Mouse (Mus musculus) liver, embryonic 15.5 days (tissue): Measurements from ENCODE around the gene Wfdc13. TPM values are rescaled to one million over a fixed set of nuclear protein-coding genes. Genes with fewer than 3 reads are reported as not detected.
A peak's percentile ranks its signal among the peaks of the same experiment; 100 is the strongest.
"Not testable (repeated sequence)": the region's sequence is repeated elsewhere in the genome, so short reads cannot be mapped to it uniquely, and the experiment has no call there.

Experiments used
- ATAC-seq: fragments of 200-750 bp; cut with Nextera tagmentation; 2 replicates; pipeline ENCODE4 v1.8.0; 2017; ENCODE audit warnings: moderate number of reproducible peaks, mild to moderate bottlenecking, moderate library complexity; ENCODE audit not compliant: insufficient read depth
- H3K27ac ChIP-seq: fragments of 300-500 bp; sonication (generic); replicated peaks from 2 replicates; pipeline ENCODE4 v1.5.1; 2015; ENCODE audit warnings: mild to moderate bottlenecking, inconsistent platforms
- H3K27me3 ChIP-seq: fragments of 300-500 bp; sonication (generic); 2 replicates; pipeline ENCODE4 v1.6.1; 2015; ENCODE audit warnings: mild to moderate bottlenecking, inconsistent platforms
- H3K36me3 ChIP-seq: fragments of 300-500 bp; sonication (generic); replicated peaks from 2 replicates; pipeline ENCODE4 v1.6.1; 2015; ENCODE audit warnings: moderate library complexity, mild to moderate bottlenecking, inconsistent platforms
- H3K4me1 ChIP-seq: fragments of 300-500 bp; sonication (generic); replicated peaks from 2 replicates; pipeline ENCODE4 v1.6.1; 2015; ENCODE audit warnings: inconsistent platforms
- H3K4me2 ChIP-seq: fragments of 300-500 bp; sonication (generic); 2 replicates; pipeline ENCODE4 v1.6.1; 2015; ENCODE audit warnings: moderate library complexity, mild to moderate bottlenecking, inconsistent platforms
- H3K4me3 ChIP-seq: fragments of 300-500 bp; sonication (generic); replicated peaks from 2 replicates; pipeline ENCODE4 v1.5.1; 2015; ENCODE audit warnings: mild to moderate bottlenecking, inconsistent platforms
- H3K9ac ChIP-seq: fragments of 300-500 bp; sonication (generic); 2 replicates; pipeline ENCODE4 v1.6.1; 2015; ENCODE audit warnings: moderate library complexity, mild to moderate bottlenecking, inconsistent platforms
- H3K9me3 ChIP-seq: fragments of 300-500 bp; sonication (generic); replicated peaks from 2 replicates; pipeline ENCODE4 v1.6.1; 2016; ENCODE audit warnings: inconsistent platforms
- WGBS: fragments of 180-500 bp; shearing (Covaris S2); methylation state at CpG from one replicate; pipeline ENCODE4 v1.1.7; 2015; ENCODE audit warnings: mixed read lengths; ENCODE audit not compliant: insufficient replicate concordance; 5-methylcytosine and 5-hydroxymethylcytosine counted together
- polyA plus RNA-seq: library from polyadenylated mRNA; unstranded; fragments of >200 nt; fragmentation: Nextera tagmentation; extraction: Ambion mirVana; gene quantifications from 2 replicates; pipeline ENCODE4 v1.2.1, GENCODE M21; 2015

The Wfdc13 gene
- polyA plus RNA-seq, 1 experiment from 2014 or later: not detected

DNA sequence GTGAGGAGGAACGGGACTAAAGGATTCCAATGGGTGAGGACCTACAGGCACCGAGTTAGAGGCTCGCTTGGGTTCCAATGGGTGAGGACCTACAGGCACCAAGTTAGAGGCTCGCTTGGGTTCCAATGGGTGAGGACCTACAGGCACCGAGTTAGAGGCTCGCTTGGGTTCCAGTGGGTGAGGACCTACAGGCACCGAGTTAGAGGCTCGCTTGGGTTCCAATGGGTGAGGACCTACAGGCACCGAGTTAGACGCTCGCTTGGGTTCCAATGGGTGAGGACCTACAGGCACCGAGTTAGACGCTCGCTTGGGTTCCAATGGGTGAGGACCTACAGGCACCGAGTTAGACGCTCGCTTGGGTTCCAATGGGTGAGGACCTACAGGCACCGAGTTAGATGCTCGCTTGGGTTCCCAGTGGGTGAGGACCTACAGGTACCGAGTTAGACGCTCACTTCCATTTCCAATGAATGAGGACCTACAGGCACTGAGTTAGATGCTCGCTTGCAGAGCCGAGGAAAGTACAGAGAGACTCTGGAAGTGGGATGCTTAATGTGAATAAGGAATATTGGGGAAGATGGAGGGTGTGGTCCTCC lies 31.4 kb downstream of the Wfdc13 start:
- not testable (repeated sequence) for H3K27ac ChIP-seq, H3K4me3 ChIP-seq, H3K9ac ChIP-seq, H3K36me3 ChIP-seq, H3K9me3 ChIP-seq, H3K4me1 ChIP-seq, ATAC-seq, H3K27me3 ChIP-seq, H3K4me2 ChIP-seq
- WGBS: 73% methylated on average over 23 of the region's 23 CpGs

DNA sequence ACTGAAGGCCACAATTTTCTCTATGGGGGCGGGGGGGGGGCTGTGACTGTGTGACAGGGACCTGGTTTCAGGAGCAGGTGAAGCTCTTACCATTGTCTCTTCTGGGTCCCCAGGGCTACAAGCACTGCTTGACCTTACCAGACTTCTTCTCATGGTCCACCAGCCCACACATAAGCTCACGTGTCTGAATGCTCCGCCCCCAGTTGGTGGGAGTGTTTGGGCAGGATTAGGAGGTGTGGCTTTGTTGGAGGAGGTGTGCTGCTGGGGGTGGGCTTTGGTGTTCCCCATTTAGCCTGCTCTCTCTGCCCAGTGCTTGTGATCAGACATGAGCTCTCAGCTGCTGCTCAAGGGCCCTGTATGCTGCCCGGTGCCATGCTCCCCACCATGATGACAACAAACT lies 38.4 kb downstream of the Wfdc13 start:
- ATAC-seq: no peak
- no peak overlapping the region for H3K4me3 ChIP-seq
- H3K27ac ChIP-seq: no peak overlapping the region
- no peaks in the 10 kb centered on the region for H3K9me3 ChIP-seq
- H3K36me3 ChIP-seq: no peaks in the 10 kb centered on the region
- H3K4me2 ChIP-seq: no peak overlapping the region
- H3K4me1 ChIP-seq: no peaks in the 10 kb centered on the region
- H3K27me3 ChIP-seq: peaks cover 3% of the 10 kb centered on the region; the same call in 1 of the 2 replicates
- H3K9ac ChIP-seq: no peak overlapping the region
- WGBS: 52% methylated on average over 4 of the region's 4 CpGs

GRCm38 (mm10) chr2:164725895-164726619 lies 41.1 kb downstream of the Wfdc13 start:
- no peaks in the 10 kb centered on the region for H3K9me3 ChIP-seq
- no peak overlapping the region for H3K4me2 ChIP-seq
- 16% methylated on average over 6 of the region's 6 CpGs for WGBS
- H3K4me1 ChIP-seq: no peaks in the 10 kb centered on the region
- H3K27ac ChIP-seq: no peak overlapping the region
- peak; percentile 60; the same call in 1 of the 2 replicates for ATAC-seq
- no peaks in the 10 kb centered on the region for H3K36me3 ChIP-seq
- no peak overlapping the region for H3K4me3 ChIP-seq
- peaks cover 6% of the 10 kb centered on the region; the same call in 1 of the 2 replicates for H3K27me3 ChIP-seq
- H3K9ac ChIP-seq: no peak overlapping the region

DNA sequence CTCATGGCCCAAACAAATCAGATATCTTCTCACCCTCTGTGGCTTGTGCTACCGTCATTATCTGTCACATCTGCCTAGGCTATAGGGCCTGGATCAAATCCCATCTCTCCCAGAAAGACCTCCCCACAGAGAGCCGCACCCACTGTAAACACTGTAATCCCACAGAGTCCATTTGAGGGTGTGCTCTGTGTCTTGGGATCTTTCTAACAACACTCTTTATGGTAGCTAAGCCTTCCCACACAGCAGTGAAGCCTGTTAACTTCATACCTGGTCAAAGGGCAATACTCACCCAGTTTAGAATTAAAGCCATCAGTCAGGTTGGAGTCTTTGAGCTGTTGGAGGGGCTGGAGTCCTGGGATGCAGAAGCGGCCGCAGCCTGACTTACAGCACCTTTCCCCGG lies 46.8 kb downstream of the Wfdc13 start:
- Histone ChIP-seq H3K27ac (no peak overlapping the region), H3K4me1 (0 out of 2 replicates have a peak, but pooled peaks cover 4% of the 10 kb centered on the region), H3K4me2 (no peak overlapping the region), H3K9me3 (no peaks in the 10 kb centered on the region), H3K27me3 (peaks cover 19% of the 10 kb centered on the region), H3K4me3 (no peak overlapping the region), H3K9ac (no peak overlapping the region), H3K36me3 (no peaks in the 10 kb centered on the region)
- no peak for ATAC-seq
- WGBS: 62% methylated on average over 5 of the region's 5 CpGs

- no peak for ATAC-seq
- H3K36me3 ChIP-seq: no peaks in the 10 kb centered on the region
- no peak overlapping the region for H3K9ac ChIP-seq
- no peaks in the 10 kb centered on the region for H3K9me3 ChIP-seq
- H3K4me3 ChIP-seq: no peak overlapping the region
- H3K27ac ChIP-seq: no peak overlapping the region
- WGBS: 58% methylated on average over 2 of the region's 2 CpGs
- H3K4me1 ChIP-seq: 0 out of 2 replicates have a peak, but pooled peaks cover 4% of the 10 kb centered on the region
- H3K4me2 ChIP-seq: no peak overlapping the region
- peaks cover 22% of the 10 kb centered on the region for H3K27me3 ChIP-seq
These were observed 48.4 kb downstream of the Wfdc13 start for GRCm38 (mm10) chr2:164733259-164733658.

DNA sequence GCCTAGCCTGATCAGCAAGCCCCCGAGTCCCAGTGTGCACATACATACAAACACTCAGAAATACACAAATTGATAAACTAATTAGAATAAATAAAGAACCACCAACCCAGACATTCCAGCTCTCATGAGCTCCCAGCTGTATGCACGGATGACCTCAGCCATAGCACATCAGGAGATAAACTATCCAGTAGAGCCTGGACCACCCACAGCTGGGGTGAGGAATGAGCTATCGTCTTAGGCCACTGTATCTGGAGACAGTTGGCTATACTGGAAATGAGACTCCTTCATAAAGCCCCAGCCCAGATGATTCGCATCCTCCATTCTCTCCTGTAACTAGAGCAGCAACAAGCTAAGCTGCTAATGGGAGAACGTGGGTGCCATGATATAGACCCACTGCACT lies 49.9 kb downstream of the Wfdc13 start:
- Histone ChIP-seq H3K4me2 (no peak overlapping the region), H3K27ac (no peak overlapping the region), H3K9me3 (no peaks in the 10 kb centered on the region), H3K27me3 (peaks cover 30% of the 10 kb centered on the region), H3K9ac (no peak overlapping the region), H3K4me1 (0 out of 2 replicates have a peak, but pooled peaks cover 4% of the 10 kb centered on the region), H3K4me3 (no peak overlapping the region), H3K36me3 (no peaks in the 10 kb centered on the region)
- WGBS: 66% methylated on average over 5 of the region's 5 CpGs
- no peak for ATAC-seq

GRCm38 (mm10) chr2:164735446-164735845 lies 50.5 kb downstream of the Wfdc13 start:
- Histone ChIP-seq H3K36me3 (no peaks in the 10 kb centered on the region), H3K9ac (no peak overlapping the region), H3K27me3 (peaks cover 36% of the 10 kb centered on the region), H3K4me1 (0 out of 2 replicates have a peak, but pooled peaks cover 4% of the 10 kb centered on the region), H3K27ac (no peak overlapping the region), H3K9me3 (no peaks in the 10 kb centered on the region), H3K4me2 (no peak overlapping the region), H3K4me3 (no peak overlapping the region)
- no peak for ATAC-seq
- WGBS: 65% methylated on average over 5 of the region's 5 CpGs

Other genes with a start within 250 kb of the Wfdc13 start
- gene Sdc4, start 241.2 kb upstream of the Wfdc13 start, polyA plus RNA-seq: 55.0 and 63.3 TPM in 2 replicates
- gene Sys1, start 228.1 kb upstream of the Wfdc13 start, polyA plus RNA-seq: 27.1 and 29.7 TPM in 2 replicates
- 5.0 TPM in 1 of 2 replicates, not detected in the other for gene Gm20458, start 224.1 kb upstream of the Wfdc13 start, polyA plus RNA-seq
- not detected in 2 replicates for gene Trp53tg5, start 211.4 kb upstream of the Wfdc13 start, polyA plus RNA-seq
- 2.2 and 6.2 TPM in 2 replicates for gene Dbndd2, start 199.0 kb upstream of the Wfdc13 start, polyA plus RNA-seq
- gene Pigt, start 187.6 kb upstream of the Wfdc13 start, polyA plus RNA-seq: 23.6 and 25.9 TPM in 2 replicates
- gene Wfdc2, start 122.7 kb upstream of the Wfdc13 start, polyA plus RNA-seq: 1.7 TPM in 2 replicates
- not detected in 2 replicates for gene Spint3, start 111.6 kb upstream of the Wfdc13 start, polyA plus RNA-seq
- not detected in 2 replicates for gene Wfdc6a, start 99.7 kb upstream of the Wfdc13 start, polyA plus RNA-seq
- not detected in 2 replicates for gene Eppin, start 91.5 kb upstream of the Wfdc13 start, polyA plus RNA-seq
- gene Wfdc6b, start 71.6 kb upstream of the Wfdc13 start, polyA plus RNA-seq: not detected in 2 replicates
- gene Wfdc8, start 71.5 kb upstream of the Wfdc13 start, polyA plus RNA-seq: not detected in 2 replicates
- not detected in 2 replicates for gene Wfdc16, start 46.3 kb upstream of the Wfdc13 start, polyA plus RNA-seq
- not detected in 2 replicates for gene Wfdc10, start 29.1 kb upstream of the Wfdc13 start, polyA plus RNA-seq
- gene Wfdc9, start 28.5 kb upstream of the Wfdc13 start, polyA plus RNA-seq: not detected in 2 replicates
- not detected in 2 replicates for gene Wfdc11, start 11.0 kb upstream of the Wfdc13 start, polyA plus RNA-seq
- gene Spint4, start 13.4 kb downstream of the Wfdc13 start, polyA plus RNA-seq: not detected in 2 replicates
- gene Spint5, start 30.2 kb downstream of the Wfdc13 start, polyA plus RNA-seq: not detected in 2 replicates
- 2.3 and 2.4 TPM in 2 replicates for gene Wfdc3, start 60.8 kb downstream of the Wfdc13 start, polyA plus RNA-seq
- 40.5 and 41.1 TPM in 2 replicates for gene Dnttip1, start 60.9 kb downstream of the Wfdc13 start, polyA plus RNA-seq
- gene Ube2c, start 84.8 kb downstream of the Wfdc13 start, polyA plus RNA-seq: 682 and 720 TPM in 2 replicates
- gene Tnnc2, start 94.9 kb downstream of the Wfdc13 start, polyA plus RNA-seq: 27.2 and 51.1 TPM in 2 replicates
- 5.6 and 7.9 TPM in 2 replicates for gene Snx21, start 100.7 kb downstream of the Wfdc13 start, polyA plus RNA-seq
- gene Acot8, start 119.8 kb downstream of the Wfdc13 start, polyA plus RNA-seq: 20.3 and 21.3 TPM in 2 replicates
- 4.3 and 5.5 TPM in 2 replicates for gene Zswim3, start 120.0 kb downstream of the Wfdc13 start, polyA plus RNA-seq
- 4.4 TPM in 2 replicates for gene Zswim1, start 137.6 kb downstream of the Wfdc13 start, polyA plus RNA-seq
- gene Spata25, start 143.4 kb downstream of the Wfdc13 start, polyA plus RNA-seq: not detected in 2 replicates
- 75.4 and 81.1 TPM in 2 replicates for gene Ctsa, start 147.8 kb downstream of the Wfdc13 start, polyA plus RNA-seq
- 1.5 and 2.5 TPM in 2 replicates for gene Neurl2, start 148.3 kb downstream of the Wfdc13 start, polyA plus RNA-seq
- gene Pltp, start 172.6 kb downstream of the Wfdc13 start, polyA plus RNA-seq: 17.8 and 23.5 TPM in 2 replicates
- 38.3 and 40.7 TPM in 2 replicates for gene Pcif1, start 194.2 kb downstream of the Wfdc13 start, polyA plus RNA-seq
- gene Zfp335, start 226.7 kb downstream of the Wfdc13 start, polyA plus RNA-seq: 5.9 and 6.9 TPM in 2 replicates